Comparison of ENCODE assay signal across 19 mouse cellular contexts in the genomic region with DNA sequence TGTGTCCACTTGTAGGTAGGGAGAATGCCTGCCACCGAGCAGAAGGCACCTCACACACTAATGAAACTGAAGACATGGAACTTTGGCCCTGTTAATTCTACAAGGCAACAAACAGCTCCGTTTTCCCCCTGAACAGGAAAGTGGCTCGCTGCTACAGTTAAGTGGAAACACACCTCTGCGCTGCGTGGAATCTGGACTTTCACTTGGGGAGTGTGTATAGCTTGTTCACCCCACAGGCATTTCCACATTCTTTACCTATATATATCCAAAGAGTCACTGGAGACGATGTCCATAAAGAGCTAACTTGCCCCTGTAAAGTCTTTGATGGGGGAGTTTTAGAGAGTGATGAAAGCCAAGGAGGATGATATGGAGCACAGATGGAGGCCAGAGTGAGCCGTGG.
"Had no signal": no experiment of that assay in that cellular context is flagged by ENCODE, and none has a peak within 500 bp of the region (broad histone marks: within the 10 kb centered on the region; RNA-seq: fewer than 3 reads in every experiment).

No protein-coding gene starts in this region.

- H3K9me3 ChIP-seq: limb, embryonic 15.5 days; liver, embryonic 13.5 days; lung, embryonic 15.5 days; megakaryocyte, embryonic 14.5 days; midbrain, embryonic 15.5 days; neural tube, embryonic 12.5 days; stomach, embryonic 15.5 days had no signal

- H3K4me2 ChIP-seq: limb, embryonic 15.5 days; liver, embryonic 13.5 days; lung, embryonic 15.5 days; midbrain, embryonic 11.5 days; midbrain, embryonic 15.5 days; neural tube, embryonic 12.5 days; stomach, embryonic 15.5 days had no signal

- H3K4me3 ChIP-seq: left cerebral cortex, adult 2 months; limb, embryonic 15.5 days; liver, embryonic 13.5 days; lung, embryonic 15.5 days; megakaryocyte, embryonic 14.5 days; midbrain, embryonic 15.5 days; neural tube, embryonic 12.5 days; stomach, embryonic 15.5 days had no signal

- H3K4me1 ChIP-seq: liver, embryonic 13.5 days; midbrain, embryonic 15.5 days; neural tube, embryonic 12.5 days; stomach, embryonic 15.5 days had no signal

- ATAC-seq: liver, postnatal 0 days; midbrain, embryonic 15.5 days had no signal

- H3K9ac ChIP-seq: limb, embryonic 15.5 days; liver, embryonic 13.5 days; liver, postnatal 0 days; lung, embryonic 15.5 days; midbrain, embryonic 15.5 days; neural tube, embryonic 12.5 days; stomach, embryonic 15.5 days had no signal

- H3K27me3 ChIP-seq: liver, embryonic 13.5 days; lung, embryonic 15.5 days; megakaryocyte, embryonic 14.5 days; midbrain, embryonic 15.5 days; neural tube, embryonic 12.5 days; stomach, embryonic 15.5 days had no signal

- H3K27ac ChIP-seq: left cerebral cortex, adult 2 months; limb, embryonic 15.5 days; liver, embryonic 13.5 days; lung, embryonic 15.5 days; macrophage; midbrain, embryonic 15.5 days; neural tube, embryonic 12.5 days; stomach, embryonic 15.5 days had no signal

- DNase-seq: kidney, adult 18-20 months; kidney, postnatal 10 days; kidney, postnatal 4 days; liver, embryonic 13.5 days; liver, postnatal 0 days; lung, postnatal 14 days; retina, postnatal 1 day; right cerebral cortex, postnatal 14 days; thymus, adult 2 months; thymus, postnatal 25 days had no signal

- H3K36me3 ChIP-seq: stomach, embryonic 15.5 days had no signal
